Mouse (Mus musculus) left cerebral cortex, adult 18-20 months (tissue): ENCODE data around the gene Pik3r3. TPM values are rescaled to one million over a fixed set of nuclear protein-coding genes. Genes with fewer than 3 reads are reported as not detected.
"Not testable (repeated sequence)": the region's sequence is repeated elsewhere in the genome, so short reads cannot be mapped to it uniquely, and the experiment has no call there.

Source experiments
- DNase-seq, 2 experiments: peaks; one replicate each; pipeline ENCODE4 v3.0.0; 2021 to 2022; ENCODE audit warnings: low spot score in 2 of 2, mixed read lengths in 1 of 2
- total RNA-seq, 2 experiments: library from RNA; stranded (reverse); gene quantifications; 2 replicates each; pipeline ENCODE4 v1.2.3; 2021

The Pik3r3 gene
- total RNA-seq, 2 experiments from 2014 or later = 36.2 to 38.8 TPM

- DNase-seq = not testable (repeated sequence)
Observed at GRCm38 (mm10) chr4:116217661-116218060, 3.8 kb upstream of the Pik3r3 start.

GRCm38 (mm10) chr4:116219056-116219455, 2.4 kb upstream of the Pik3r3 start:
- DNase-seq = no peak

GRCm38 (mm10) chr4:116220071-116220650, 1.3 kb upstream of the Pik3r3 start:
- no peak for DNase-seq

GRCm38 (mm10) chr4:116220780-116221139, 658 bp upstream of the Pik3r3 start:
- DNase-seq = no peak

- DNase-seq = peak; percentile 12 to 22
Observed at GRCm38 (mm10) chr4:116221996-116222842, 801 bp downstream of the Pik3r3 start.

- DNase-seq = no peak
Observed at GRCm38 (mm10) chr4:116222843-116223119, 1.4 kb downstream of the Pik3r3 start.

GRCm38 (mm10) chr4:116243377-116243776, 22.0 kb downstream of the Pik3r3 start:
- peak; percentile 10 to 21 for DNase-seq

GRCm38 (mm10) chr4:116244240-116244639, 22.8 kb downstream of the Pik3r3 start:
- no peak for DNase-seq

- not testable (repeated sequence) for DNase-seq
Observed at GRCm38 (mm10) chr4:116245926-116246325, 24.5 kb downstream of the Pik3r3 start.

GRCm38 (mm10) chr4:116249986-116250385, 28.6 kb downstream of the Pik3r3 start:
- DNase-seq = no peak

DNA sequence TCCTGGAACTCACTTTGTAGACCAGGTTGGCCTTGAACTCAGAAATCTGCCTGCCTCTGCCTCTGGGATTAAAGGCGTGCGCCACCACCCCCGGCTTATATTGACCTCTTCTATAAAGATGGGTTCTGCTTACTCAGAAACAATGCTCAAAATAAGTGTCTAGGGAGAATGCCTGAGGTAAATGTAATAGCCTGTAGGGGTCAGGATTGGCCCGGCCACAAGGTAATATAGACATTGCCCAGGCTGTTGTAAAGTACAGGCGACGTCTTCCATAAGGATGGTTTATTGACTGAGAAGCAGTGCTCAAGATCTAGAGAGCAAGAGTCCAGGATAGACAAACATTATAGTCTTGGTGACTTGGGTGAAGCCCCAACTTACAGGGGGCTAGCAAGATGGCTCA, 46.8 kb downstream of the Pik3r3 start:
- DNase-seq = no peak

DNA sequence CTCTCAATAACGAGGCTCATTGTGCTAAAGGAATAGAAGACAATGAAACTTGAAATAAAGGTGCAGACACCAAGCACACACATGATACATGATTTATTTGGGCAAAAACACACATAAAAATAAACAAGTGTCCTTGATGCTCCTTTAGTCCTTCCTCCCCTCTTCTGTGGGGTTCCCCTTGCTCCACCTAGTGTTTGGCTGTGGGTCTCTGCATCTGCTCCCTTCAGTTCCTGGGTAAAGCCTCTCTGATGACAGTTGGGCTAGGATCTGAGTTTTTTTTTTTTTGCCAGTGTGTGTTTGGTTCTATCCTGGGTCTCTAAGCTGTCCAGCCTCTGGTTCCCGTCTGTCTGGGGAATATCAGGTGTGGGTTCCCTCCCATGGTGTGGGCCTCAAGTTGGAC, 60.8 kb downstream of the Pik3r3 start:
- DNase-seq = peak in 1 of 2 experiments; percentile 27

DNA sequence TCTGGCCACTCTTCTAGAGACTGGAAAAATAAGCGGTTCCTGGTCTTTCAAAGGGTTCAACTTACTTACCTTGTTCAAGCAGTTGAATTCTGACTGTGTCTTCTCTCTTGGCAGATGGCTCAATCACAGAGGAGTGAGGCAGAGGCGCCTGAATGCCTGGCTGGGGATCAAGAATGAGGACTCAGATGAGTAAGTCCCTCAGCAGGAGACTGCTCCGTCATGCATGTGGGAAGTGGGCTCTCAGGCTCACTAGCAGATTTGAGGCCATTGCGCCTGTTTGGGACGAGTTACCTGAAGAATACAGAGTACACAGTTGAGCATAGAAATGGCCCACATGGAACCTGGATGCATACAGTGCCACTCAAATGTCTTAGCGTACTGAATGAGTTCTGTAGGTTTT, 70.1 kb downstream of the Pik3r3 start:
- peak; percentile 55 to 66 for DNase-seq

DNA sequence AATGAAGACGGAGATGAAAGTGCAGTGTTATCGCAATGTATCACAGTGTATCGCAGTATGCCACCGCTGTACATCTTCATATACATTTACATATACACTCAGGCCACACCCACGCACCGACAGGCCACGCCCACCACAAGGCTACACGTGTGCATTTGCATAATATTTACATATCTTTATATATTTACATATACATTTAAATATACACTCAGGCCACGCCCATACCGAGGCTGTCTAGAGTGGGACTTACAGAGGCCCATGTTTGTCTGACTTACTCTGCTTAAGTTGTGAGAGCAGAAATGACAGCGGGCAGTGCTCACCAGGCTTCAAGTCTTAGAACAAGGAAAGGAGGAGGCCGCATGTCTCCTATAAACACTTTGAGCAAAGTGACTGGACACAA, 71.9 kb downstream of the Pik3r3 start:
- DNase-seq = no peak

GRCm38 (mm10) chr4:116300878-116301355, 79.5 kb downstream of the Pik3r3 start:
- DNase-seq = no peak

GRCm38 (mm10) chr4:116304551-116304950, 83.1 kb downstream of the Pik3r3 start:
- no peak for DNase-seq

- DNase-seq = no peak
Observed at GRCm38 (mm10) chr4:116317575-116317974, 96.2 kb downstream of the Pik3r3 start.

GRCm38 (mm10) chr4:116322127-116322526, 100.7 kb downstream of the Pik3r3 start:
- no peak for DNase-seq

DNA sequence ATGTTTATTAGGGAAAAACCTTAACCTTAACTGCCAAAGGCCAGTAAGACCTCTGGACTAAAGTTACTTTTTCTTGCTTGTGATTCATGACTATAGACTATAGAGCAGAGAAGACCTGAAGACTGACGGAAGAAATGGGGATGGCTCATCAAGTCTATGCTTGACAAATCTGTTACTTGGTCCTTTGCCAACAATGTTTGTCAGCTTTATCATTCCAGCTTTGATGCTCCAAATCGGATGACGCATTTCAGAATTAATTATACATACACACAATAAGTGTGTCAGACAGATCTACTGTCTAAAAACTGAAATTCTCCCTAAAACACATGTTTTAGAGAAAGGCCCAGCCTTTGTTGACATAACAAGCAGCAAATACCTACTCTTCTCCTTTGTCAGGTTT, 107.8 kb downstream of the Pik3r3 start:
- no peak for DNase-seq

DNA sequence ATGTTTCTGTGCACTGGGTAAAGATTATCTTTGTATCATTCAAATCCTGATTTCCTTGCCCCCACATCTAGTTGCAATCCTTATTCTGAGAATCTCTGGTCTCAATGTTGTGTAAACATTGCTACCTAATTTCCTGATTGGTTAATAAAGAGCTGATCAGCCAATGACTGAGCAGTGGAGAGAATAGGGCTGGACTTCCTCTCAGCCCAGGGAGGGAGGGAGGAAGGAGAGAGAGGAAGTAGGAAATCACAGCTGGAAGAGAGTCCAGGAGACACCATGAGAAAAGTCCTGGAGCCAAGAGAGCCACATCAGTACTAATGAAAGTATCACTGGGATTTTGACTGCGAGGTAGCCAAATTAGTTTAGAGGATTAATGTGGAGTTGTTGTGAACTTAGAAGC, 114.9 kb downstream of the Pik3r3 start:
- no peak for DNase-seq

DNA sequence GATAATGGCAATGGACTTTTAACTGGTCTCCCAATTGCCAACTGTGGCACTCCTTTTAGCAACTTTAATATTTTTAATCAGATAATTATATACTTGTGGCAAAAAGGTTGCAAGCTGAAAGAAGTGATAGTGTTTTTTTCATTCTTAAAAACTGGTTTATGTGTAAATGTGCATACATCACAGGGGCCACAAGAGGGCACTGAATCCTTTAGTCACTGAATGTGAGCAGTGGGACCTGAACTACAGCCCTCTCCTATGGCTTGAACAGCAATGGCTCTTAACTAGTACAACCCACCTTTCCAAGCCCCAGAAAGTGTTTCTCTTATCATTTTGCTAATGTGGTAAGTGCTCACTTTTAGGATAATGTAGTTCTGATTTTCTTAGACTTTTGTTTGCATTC, 120.7 kb downstream of the Pik3r3 start:
- DNase-seq = peak; percentile 55 to 66

GRCm38 (mm10) chr4:116352496-116352895, 131.1 kb downstream of the Pik3r3 start:
- DNase-seq = no peak
